ENCODE assay signal across 17 mouse cellular contexts in genomic region chr2:27918106-27918505, GRCm38 (mm10). TPM values are rescaled to one million over a fixed set of nuclear protein-coding genes. Genes with fewer than 3 reads are reported as not detected.
DNase-seq lines count a peak whose midpoint lies in the region; ATAC-seq and TF ChIP-seq lines count a peak whose summit lies in the region.
"Had no signal": no experiment of that assay in that cellular context is flagged by ENCODE, and none has a peak within 500 bp of the region (broad histone marks: within the 10 kb centered on the region; RNA-seq: fewer than 3 reads in every experiment).

No protein-coding gene starts in this region.

- H3K36me3 ChIP-seq in heart, adult 2 months (ENCODE audit: control insufficient read depth, insufficient read depth, low read length) = no peaks in the 10 kb centered on the region
- H3K36me3 ChIP-seq in heart, embryonic 11.5 days (ENCODE audit: control insufficient read depth, insufficient read depth, low read length) = no peaks in the 10 kb centered on the region
- H3K36me3 ChIP-seq in lung, postnatal 0 days (ENCODE audit: insufficient read depth, low read length) = no peaks in the 10 kb centered on the region
- H3K36me3 ChIP-seq in stomach, postnatal 0 days (ENCODE audit: control insufficient read depth, insufficient read depth, low read length) = no peaks in the 10 kb centered on the region
- H3K36me3 ChIP-seq: embryonic facial prominence, embryonic 10.5 days; hindbrain, embryonic 15.5 days had no signal

- no peak for TF ChIP-seq CTCF in heart, adult 2 months (IDR thresholded peaks at IDR 0.05)
- peak; percentile 1; the same call in 1 of the 2 replicates for TF ChIP-seq CTCF in lung, postnatal 0 days (IDR thresholded peaks at IDR 0.05)
- TF ChIP-seq CTCF in stomach, postnatal 0 days (IDR thresholded peaks at IDR 0.05; ENCODE audit: low read depth) = 0 out of 2 replicates have a peak, but pooled peaks have one; percentile 11

- TF ChIP-seq POLR2A in heart, adult 2 months (IDR thresholded peaks at IDR 0.05; ENCODE audit: insufficient read depth, low read depth, low read length) = no peak

- H3K27ac ChIP-seq in heart, adult 2 months = peak overlapping the region; percentile 49; the same call in 1 of the 2 replicates
- H3K27ac ChIP-seq in heart, embryonic 11.5 days (ENCODE audit: low read depth, low read length) = no peak overlapping the region
- H3K27ac ChIP-seq in lung, postnatal 0 days (ENCODE audit: low read length) = no peak overlapping the region
- 0 out of 2 replicates have a peak overlapping the region, but pooled peaks have one; percentile 13 for H3K27ac ChIP-seq in stomach, postnatal 0 days (replicated peaks)
- H3K27ac ChIP-seq: embryonic facial prominence, embryonic 10.5 days; hindbrain, embryonic 15.5 days had no signal

- H3K4me2 ChIP-seq in heart, embryonic 11.5 days = no peak overlapping the region
- H3K4me2 ChIP-seq in lung, postnatal 0 days (replicated peaks; ENCODE audit: low read depth, low read length) = no peak overlapping the region
- H3K4me2 ChIP-seq in stomach, postnatal 0 days (replicated peaks; ENCODE audit: low read depth) = no peak overlapping the region
- H3K4me2 ChIP-seq: hindbrain, embryonic 15.5 days; lung, embryonic 14.5 days had no signal

- DNase-seq in heart, adult 2 months = peak in 1 of 2 experiments; percentile 57
- no peak for DNase-seq in lung, postnatal 0 days (ENCODE audit: low spot score)
- no peak for DNase-seq in lung, postnatal 14 days
- peak; percentile 84 to 89 for DNase-seq in cerebellum, postnatal 10 days
- no peak for DNase-seq in stomach, postnatal 0 days (ENCODE audit: low spot score)
- DNase-seq in spleen, postnatal 14 days (ENCODE audit: low spot score in 2 of 2) = no peak
- no peak for DNase-seq in right cerebral cortex, postnatal 36 days (ENCODE audit: low spot score in 2 of 2)
- DNase-seq: B cell, adult 2 months; kidney, adult 9 months; lung, embryonic 14.5 days; midbrain, embryonic 14.5 days; right cerebral cortex, postnatal 14 days had no signal

- no peak overlapping the region for H3K9ac ChIP-seq in heart, adult 2 months (ENCODE audit: low read depth, low read length)
- no peak overlapping the region for H3K9ac ChIP-seq in heart, embryonic 11.5 days (ENCODE audit: low read depth, low read length)
- no peak overlapping the region for H3K9ac ChIP-seq in lung, postnatal 0 days (replicated peaks; ENCODE audit: low read depth)
- H3K9ac ChIP-seq in stomach, postnatal 0 days (ENCODE audit: low read length) = 0 out of 2 replicates have a peak overlapping the region, but pooled peaks have one; percentile 18
- H3K9ac ChIP-seq: hindbrain, embryonic 15.5 days; lung, embryonic 14.5 days had no signal

- peaks cover 7% of the 10 kb centered on the region for H3K4me1 ChIP-seq in heart, adult 2 months (ENCODE audit: control insufficient read depth, insufficient read depth, low read length)
- peaks cover 26% of the 10 kb centered on the region for H3K4me1 ChIP-seq in heart, embryonic 11.5 days (ENCODE audit: control insufficient read depth, insufficient read depth, low read length)
- H3K4me1 ChIP-seq in lung, postnatal 0 days (ENCODE audit: insufficient read depth, low read depth, low read length) = no peaks in the 10 kb centered on the region
- peaks cover 7% of the 10 kb centered on the region for H3K4me1 ChIP-seq in stomach, postnatal 0 days (replicated peaks; ENCODE audit: control insufficient read depth, insufficient read depth)
- H3K4me1 ChIP-seq: hindbrain, embryonic 15.5 days had no signal

- no peak overlapping the region for H3K4me3 ChIP-seq in heart, adult 2 months
- no peak overlapping the region for H3K4me3 ChIP-seq in heart, embryonic 11.5 days (ENCODE audit: low read depth, low read length)
- no peak overlapping the region for H3K4me3 ChIP-seq in lung, postnatal 0 days (ENCODE audit: low read depth, low read length)
- H3K4me3 ChIP-seq in stomach, postnatal 0 days (ENCODE audit: low read depth, low read length) = no peak overlapping the region
- H3K4me3 ChIP-seq: embryonic facial prominence, embryonic 10.5 days; erythroblast, embryonic 14.5 days; hindbrain, embryonic 15.5 days had no signal

- peak; percentile 74 for TF ChIP-seq EP300 in heart, adult 2 months (IDR thresholded peaks at IDR 0.05; ENCODE audit: insufficient read depth, low read depth, low read length)
- no peak for TF ChIP-seq EP300 in lung, postnatal 0 days (IDR thresholded peaks at IDR 0.05)
- no peak for TF ChIP-seq EP300 in stomach, postnatal 0 days (optimal IDR thresholded peaks at IDR 0.05)

- intact Hi-C loops in heart, adult 2 months (cut with DNase I) = no loop called here

- no peaks in the 10 kb centered on the region for H3K79me2 ChIP-seq in heart, adult 2 months (replicated peaks; ENCODE audit: control insufficient read depth, insufficient read depth, low read length)

- WGBS in heart, adult 2 months = 50% methylated on average over 7 of the region's 7 CpGs
- WGBS in heart, embryonic 11.5 days (ENCODE audit: insufficient replicate concordance) = 72% methylated on average over 7 of the region's 7 CpGs
- 72% methylated on average over 7 of the region's 7 CpGs for WGBS in lung, postnatal 0 days
- WGBS in stomach, postnatal 0 days = 65% methylated on average over 7 of the region's 7 CpGs

- no peaks in the 10 kb centered on the region for H3K27me3 ChIP-seq in heart, adult 2 months (ENCODE audit: control insufficient read depth, insufficient read depth, low read length)
- H3K27me3 ChIP-seq in heart, embryonic 11.5 days (ENCODE audit: control insufficient read depth, insufficient read depth, low read length) = no peaks in the 10 kb centered on the region
- H3K27me3 ChIP-seq in lung, postnatal 0 days (replicated peaks; ENCODE audit: insufficient read depth, low read length) = no peaks in the 10 kb centered on the region
- no peaks in the 10 kb centered on the region for H3K27me3 ChIP-seq in stomach, postnatal 0 days (ENCODE audit: control insufficient read depth, insufficient read depth, low read length)
- H3K27me3 ChIP-seq: hindbrain, embryonic 15.5 days; Patski had no signal

- ATAC-seq in heart, embryonic 11.5 days (replicated peaks; ENCODE audit: insufficient number of reproducible peaks, low FRiP score, low TSS enrichment) = no peak
- no peak for ATAC-seq in lung, postnatal 0 days
- ATAC-seq in stomach, postnatal 0 days (ENCODE audit: low FRiP score, low TSS enrichment) = no peak
- ATAC-seq: Patski had no signal

- H3K9me3 ChIP-seq in heart, embryonic 11.5 days (replicated peaks; ENCODE audit: control insufficient read depth, low read length) = no peaks in the 10 kb centered on the region
- H3K9me3 ChIP-seq in lung, postnatal 0 days (ENCODE audit: low read length) = no peaks in the 10 kb centered on the region
- no peaks in the 10 kb centered on the region for H3K9me3 ChIP-seq in stomach, postnatal 0 days (ENCODE audit: control insufficient read depth, low read length)
- H3K9me3 ChIP-seq: embryonic facial prominence, embryonic 10.5 days; hindbrain, embryonic 15.5 days had no signal

RNA-seq across cellular contexts. Expression of gene Col5a1, which starts 31.9 kb away (rescaled TPM):
- 10 to 100 TPM; 16.0 to 22.9 TPM for total RNA-seq in heart, adult 2 months (2021)
- 15.7 and 17.2 TPM in 2 replicates for polyA plus RNA-seq in heart, adult 2 months (2012; rRNA removed)
- polyA plus RNA-seq in heart, embryonic 11.5 days (2014; fragmentation: Nextera tagmentation; extraction: Ambion mirVana) = 38.7 and 38.8 TPM in 2 replicates
- polyA plus RNA-seq in lung, postnatal 0 days (2015; fragmentation: Nextera tagmentation; extraction: Ambion mirVana) = 47.7 and 50.7 TPM in 2 replicates
- polyA plus RNA-seq in stomach, postnatal 0 days (2015; fragmentation: Nextera tagmentation; extraction: Ambion mirVana) = 68.7 and 69.2 TPM in 2 replicates

Comparison
In these comparisons a context has a peak if more than half of its experiments do, and no peak if none do; other contexts are left out.
1. H3K27ac ChIP-seq: peak in heart, adult 2 months (single experiment) and stomach, postnatal 0 days (single experiment); none in heart, embryonic 11.5 days (single experiment) and lung, postnatal 0 days (single experiment).
2. DNase-seq: peak in cerebellum, postnatal 10 days (2 of 2); none in lung, postnatal 0 days (single experiment), lung, postnatal 14 days (single experiment), stomach, postnatal 0 days (single experiment), spleen, postnatal 14 days (0 of 2) and right cerebral cortex, postnatal 36 days (0 of 2).